Mouse (Mus musculus) lung, adult 2 months (tissue): ENCODE measurements at regions not wholly inside any gene's neighbourhood (a gene's known extent, or its start where the extent isn't known, plus 50 kb on each side); places are given as distances from the start of the nearest gene placed in this dataset.
A peak's percentile ranks its signal among the peaks of the same experiment; 100 is the strongest.

Experiments
- DNase-seq: peaks from one replicate; pipeline ENCODE4 v3.0.0; 2022
- H3K4me1 ChIP-seq: fragments of 200-500 bp; 2 replicates; pipeline ENCODE4 v1.6.1; 2011; ENCODE audit warnings: low read length; ENCODE audit not compliant: control insufficient read depth, insufficient read depth
- H3K4me3 ChIP-seq: fragments of 200-500 bp; replicated peaks from 2 replicates; pipeline ENCODE3; 2011; ENCODE audit warnings: low read depth, mild to moderate bottlenecking, control low read depth, low read length; ENCODE audit errors: extremely low read depth
- CTCF ChIP-seq: fragments of 200-500 bp; IDR thresholded peaks from 2 replicates; pipeline ENCODE4 v1.5.1; 2011; ENCODE audit warnings: mild to moderate bottlenecking, low read length, control low read depth; ENCODE audit not compliant: insufficient read depth
- POLR2A ChIP-seq: fragments of 200-500 bp; IDR thresholded peaks from 2 replicates; pipeline ENCODE4 v1.6.1; 2011; ENCODE audit warnings: low read depth, mild to moderate bottlenecking, control low read depth, low read length, borderline replicate concordance; ENCODE audit errors: extremely low read depth
- WGBS: fragments of 180-500 bp; shearing (Covaris S2); methylation state at CpG from one replicate; pipeline ENCODE4 v1.1.7; 2018; 5-methylcytosine and 5-hydroxymethylcytosine counted together

GRCm38 (mm10) chrX:96019556-96019955 lies 62.8 kb upstream of the Las1l start:
- Histone ChIP-seq H3K4me3 (no peak overlapping the region), H3K4me1 (peaks cover 3% of the 10 kb centered on the region)
- DNase-seq, result peak; percentile 58
- TF ChIP-seq CTCF (peak; percentile 75), POLR2A (no peak)
- WGBS, result 23% methylated on average over 2 of the region's 2 CpGs

DNA sequence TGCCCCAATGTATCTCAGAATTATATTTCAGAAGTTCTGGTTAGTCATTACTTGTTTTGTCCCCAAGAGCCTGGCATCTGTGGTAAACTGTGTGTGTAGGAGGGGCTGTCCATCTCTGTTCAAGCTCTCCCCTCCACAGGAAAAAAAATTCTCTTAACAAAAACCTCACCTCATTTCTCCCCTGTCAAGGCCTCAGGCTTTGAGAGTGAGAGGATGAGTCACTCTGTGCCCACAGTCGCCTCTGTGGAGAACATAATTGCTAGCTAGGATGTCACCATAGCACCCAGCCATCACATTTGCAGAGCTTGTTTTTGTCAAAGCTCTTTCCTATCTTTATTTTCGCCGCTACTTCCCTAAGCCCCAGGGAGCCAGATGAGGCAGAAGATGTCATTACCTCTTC lies 63.6 kb upstream of the Las1l start:
- DNase-seq, result no peak
- TF ChIP-seq POLR2A (no peak), CTCF (no peak)
- no peak overlapping the region for H3K4me3 ChIP-seq
- peaks cover 5% of the 10 kb centered on the region for H3K4me1 ChIP-seq
- WGBS, result 70% methylated on average over 3 of the region's 3 CpGs

- 74% methylated on average over 3 of the region's 3 CpGs for WGBS
- TF ChIP-seq POLR2A, result no peak
- TF ChIP-seq CTCF, result no peak
- no peak for DNase-seq
- Histone ChIP-seq H3K4me3 (no peak overlapping the region), H3K4me1 (peaks cover 6% of the 10 kb centered on the region)
These were observed 68.6 kb upstream of the Las1l start for GRCm38 (mm10) chrX:96025374-96025773.

DNA sequence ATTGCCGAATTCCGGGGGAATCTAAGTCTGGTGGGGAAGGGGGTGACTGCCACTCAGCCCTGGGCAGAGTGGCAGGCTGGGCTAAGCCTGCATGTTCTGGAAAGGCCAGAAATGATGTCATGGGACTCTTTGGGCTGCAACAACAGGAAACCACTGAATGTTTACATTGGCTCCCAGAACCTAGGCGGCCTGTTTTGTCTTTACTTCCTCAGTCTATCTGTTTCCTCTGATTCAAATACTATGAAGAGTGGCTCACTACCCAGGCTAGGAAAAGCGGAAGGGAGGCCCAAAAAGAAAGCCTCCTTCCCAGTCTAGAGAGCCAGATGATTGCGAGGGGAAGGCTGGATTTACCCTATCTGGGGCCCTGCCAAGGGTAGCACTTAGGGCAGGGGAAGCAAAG lies 69.1 kb upstream of the Las1l start:
- Histone ChIP-seq H3K4me1 (peaks cover 6% of the 10 kb centered on the region), H3K4me3 (no peak overlapping the region)
- DNase-seq, result peak; percentile 32
- TF ChIP-seq CTCF, result no peak
- 0 out of 2 replicates have a peak, but pooled peaks have one; percentile 11 for TF ChIP-seq POLR2A
- WGBS, result 36% methylated on average over 5 of the region's 5 CpGs

DNA sequence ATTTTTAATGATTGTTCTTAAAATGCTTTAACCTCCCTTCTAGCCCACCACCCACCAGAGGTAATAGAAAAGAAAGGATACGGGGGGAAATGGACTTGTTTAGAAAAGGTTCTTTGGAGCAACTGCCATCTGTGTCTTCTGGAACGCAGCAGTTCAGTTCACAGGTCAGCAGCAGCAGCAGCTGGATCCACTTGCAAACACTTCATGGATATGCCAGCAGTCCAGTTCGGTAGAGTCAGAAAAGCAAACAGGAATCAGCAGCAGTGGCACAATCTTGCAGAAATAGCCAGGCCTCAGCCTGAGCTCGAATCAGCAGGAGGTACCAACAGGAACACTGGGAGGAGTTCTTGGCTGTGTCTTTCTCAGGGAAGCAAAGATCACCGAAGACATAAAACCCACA lies 64.3 kb upstream of the Msn start:
- WGBS, result 63% methylated on average over 5 of the region's 5 CpGs
- TF ChIP-seq POLR2A, result no peak
- no peak for TF ChIP-seq CTCF
- Histone ChIP-seq H3K4me3 (no peak overlapping the region), H3K4me1 (no peaks in the 10 kb centered on the region; the same call in 1 of the 2 replicates)
- DNase-seq, result no peak

DNA sequence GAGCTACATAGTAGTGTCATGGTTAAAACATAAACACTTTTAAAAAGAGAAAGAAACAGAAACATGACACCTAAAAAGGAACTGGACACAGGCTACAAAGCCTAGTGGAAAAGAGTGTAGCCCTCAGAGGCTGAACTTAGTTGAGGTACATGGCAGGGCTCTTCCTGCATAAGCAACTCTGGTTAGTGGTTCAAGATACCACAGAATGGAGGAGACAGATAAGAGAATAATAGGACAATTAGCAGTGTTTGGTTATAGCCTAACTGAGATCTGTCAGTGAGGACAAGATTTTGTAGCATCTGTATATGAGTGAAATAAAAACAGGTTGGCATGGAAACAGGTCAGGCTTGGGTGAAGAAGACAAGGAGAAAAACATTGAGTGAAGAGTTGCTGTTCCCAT lies 60.5 kb upstream of the Msn start:
- DNase-seq, result no peak
- TF ChIP-seq POLR2A (no peak), CTCF (no peak)
- Histone ChIP-seq H3K4me3 (no peak overlapping the region), H3K4me1 (no peaks in the 10 kb centered on the region)

- DNase-seq, result no peak
- no peak for TF ChIP-seq POLR2A
- H3K4me1 ChIP-seq, result no peaks in the 10 kb centered on the region
- H3K4me3 ChIP-seq, result no peak overlapping the region
- 50% methylated on average over 3 of the region's 3 CpGs for WGBS
These were observed 53.6 kb upstream of the Msn start for GRCm38 (mm10) chrX:96042193-96042592.
